Mouse (Mus musculus) CD4-positive, CD25-positive, alpha-beta regulatory T cell, adult 2 months (primary cell): Measurements from ENCODE around the gene Poc1b.
"Not testable (repeated sequence)": the region's sequence is repeated elsewhere in the genome, so short reads cannot be mapped to it uniquely, and the experiment has no call there.

Experiments
- DNase-seq: peaks from one replicate; pipeline ENCODE4 v3.0.0-alpha.2; 2012; ENCODE audit warnings: low read depth, low spot score

Poc1b gene

DNA sequence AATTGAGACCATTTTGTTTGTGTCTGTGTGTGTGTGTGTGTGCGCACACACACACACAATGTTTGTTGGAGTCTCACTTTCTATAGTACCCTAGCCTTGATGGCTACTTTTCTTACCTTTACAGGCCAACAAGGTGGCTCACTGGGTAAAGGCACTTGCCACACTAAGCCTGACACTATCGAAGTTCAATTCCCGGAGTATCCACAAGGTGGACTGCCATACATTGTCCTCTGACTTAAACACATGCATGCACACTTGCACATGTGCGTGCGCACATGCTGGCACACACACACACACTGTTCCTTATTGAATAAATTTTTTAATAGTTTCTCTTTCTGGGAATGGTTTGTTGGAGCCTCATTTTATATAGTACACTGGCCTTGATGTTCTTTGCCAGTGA, 50.0 kb downstream of the Poc1b start:
- peak; percentile 45 for DNase-seq

DNA sequence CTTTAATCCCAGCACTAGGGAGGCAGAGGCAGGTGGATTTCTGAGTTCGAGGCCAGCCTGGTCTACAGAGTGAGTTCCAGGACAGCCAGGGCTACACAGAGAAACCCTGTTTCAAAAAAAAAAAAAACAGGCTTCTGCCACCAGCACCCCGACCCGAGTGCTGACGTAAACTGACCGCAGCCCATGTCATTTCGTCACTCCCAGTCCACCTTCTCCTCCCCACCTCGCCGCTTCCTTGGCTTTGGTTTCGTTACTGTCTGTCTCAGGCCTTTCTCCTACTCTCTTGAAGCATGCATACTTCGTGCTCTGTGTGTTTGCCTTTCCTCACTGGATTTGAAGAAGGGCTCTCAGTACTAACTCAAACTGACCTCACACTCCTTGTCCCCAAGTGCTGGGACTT, 50.9 kb downstream of the Poc1b start:
- DNase-seq: not testable (repeated sequence)

DNA sequence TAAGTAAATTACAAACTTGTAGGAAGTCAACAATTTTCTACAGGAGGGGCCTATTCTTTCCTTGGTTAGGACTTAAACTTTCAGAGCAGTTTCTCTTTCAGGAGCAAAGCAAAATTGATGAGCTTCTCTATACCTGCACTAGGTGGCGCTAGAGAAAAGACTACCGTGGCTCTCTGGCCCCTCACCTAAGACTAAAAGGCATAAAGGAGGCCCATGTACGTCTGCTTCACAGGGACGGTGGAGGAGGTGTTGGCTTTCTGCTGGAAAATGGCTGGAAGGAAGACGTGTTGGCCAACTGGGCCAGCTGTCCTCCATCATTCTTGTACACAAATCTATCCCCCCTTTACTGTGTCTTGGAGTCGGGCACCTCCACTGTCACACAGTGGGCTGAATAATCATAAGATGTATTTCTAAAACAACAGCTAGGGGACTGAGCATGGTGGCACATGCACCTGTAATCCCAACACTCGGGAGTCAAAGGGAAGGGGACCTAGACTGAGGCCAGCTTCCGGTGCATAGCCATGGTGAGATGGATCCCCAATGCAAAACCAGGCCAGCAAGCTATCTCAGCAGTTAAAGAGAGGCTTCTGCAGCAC, 55.2 kb downstream of the Poc1b start:
- peak; percentile 78 for DNase-seq

DNA sequence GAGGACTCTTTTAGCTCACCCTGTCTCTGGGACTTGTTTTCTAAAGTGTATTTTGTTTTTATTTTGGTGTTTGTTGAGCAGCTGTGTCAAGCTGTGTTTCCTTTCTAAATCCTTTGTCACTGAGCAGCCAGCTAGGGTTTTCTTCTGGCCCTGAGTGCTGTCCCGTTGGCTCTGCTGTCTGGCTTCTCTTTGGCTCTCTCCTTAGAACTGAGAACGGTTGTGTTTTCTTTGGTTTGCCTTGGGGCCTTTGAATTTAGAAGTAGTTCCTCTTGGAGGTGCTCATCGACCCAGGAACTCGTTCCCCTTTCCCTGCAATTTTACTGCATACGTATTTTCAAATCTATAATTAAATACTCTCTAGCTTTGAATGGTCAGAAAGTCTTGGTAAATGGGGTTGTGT, 56.2 kb downstream of the Poc1b start:
- DNase-seq: no peak

DNA sequence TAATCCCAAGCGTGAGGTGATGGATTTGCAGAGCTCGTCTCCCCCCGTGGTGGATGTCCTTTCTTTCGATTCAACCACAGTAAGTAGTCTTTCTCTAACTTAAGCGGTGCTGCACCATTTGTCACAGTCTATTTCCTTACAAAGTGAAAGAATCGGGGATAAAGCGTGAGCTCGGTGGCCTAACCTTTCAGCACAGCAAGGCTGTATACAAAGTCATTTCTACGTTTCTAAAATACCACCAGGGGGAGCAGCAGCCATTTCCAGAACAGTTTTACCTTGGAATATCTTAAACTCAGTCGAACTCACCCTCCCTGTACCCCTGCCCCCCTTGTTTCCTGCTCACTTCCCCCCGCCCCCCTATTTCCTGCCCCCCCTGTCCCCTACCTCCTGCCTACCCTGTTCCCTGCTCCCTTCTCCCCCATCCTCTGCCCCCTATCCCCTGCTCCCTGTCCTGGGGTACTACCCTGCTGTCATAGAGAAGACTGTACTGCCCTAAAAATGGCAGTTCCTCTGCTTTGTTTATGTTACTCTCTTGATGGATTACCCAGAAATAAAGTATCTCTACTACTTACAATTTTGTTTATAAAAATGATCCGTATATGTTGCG, 58.1 kb downstream of the Poc1b start:
- peak; percentile 81 for DNase-seq

DNA sequence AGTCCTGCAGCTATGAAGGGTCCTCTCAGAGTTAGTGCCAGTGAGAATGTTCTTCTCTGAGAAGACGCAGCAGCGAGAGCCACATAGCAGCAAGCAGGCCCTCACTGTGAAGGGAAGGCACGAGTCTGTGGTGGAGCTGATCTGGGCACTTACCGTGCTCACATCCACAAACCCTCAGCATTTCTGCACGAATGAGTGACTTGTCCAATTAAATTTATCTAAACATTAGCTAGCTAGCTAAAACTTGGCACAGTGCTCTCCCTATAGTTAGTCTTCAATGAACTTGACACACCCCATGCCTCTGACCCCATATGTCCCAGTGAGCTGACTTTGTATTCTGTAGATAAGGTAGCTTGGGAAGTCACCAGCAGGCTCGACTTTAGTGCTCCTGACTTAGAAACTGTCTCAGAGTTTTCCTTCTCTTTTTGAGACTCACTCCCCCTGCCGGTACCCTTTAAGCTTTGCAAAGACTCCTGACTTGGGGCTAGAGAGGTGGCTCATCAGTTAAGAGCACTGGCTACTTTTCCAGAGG, 59.0 kb downstream of the Poc1b start:
- DNase-seq: peak; percentile 50

DNA sequence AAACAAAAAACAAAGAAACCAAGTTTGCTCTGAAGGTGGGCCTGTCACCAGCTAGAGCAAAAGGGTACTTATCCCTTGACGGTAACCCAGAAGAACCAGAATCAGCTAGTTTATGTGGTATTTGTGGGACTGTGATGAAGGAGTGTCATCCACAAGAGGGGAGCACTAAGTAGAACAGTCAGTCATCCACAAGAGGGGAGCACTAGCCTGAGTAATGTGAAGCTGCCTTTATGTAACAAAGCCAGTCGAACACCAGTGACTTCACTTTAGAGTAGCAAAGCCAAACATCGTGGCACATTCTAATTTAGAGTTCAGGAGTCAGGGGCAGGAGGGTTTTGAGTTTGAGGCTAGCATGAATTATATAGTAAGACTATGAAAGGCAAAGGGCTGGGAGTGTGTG, 59.6 kb downstream of the Poc1b start:
- DNase-seq: peak; percentile 42

DNA sequence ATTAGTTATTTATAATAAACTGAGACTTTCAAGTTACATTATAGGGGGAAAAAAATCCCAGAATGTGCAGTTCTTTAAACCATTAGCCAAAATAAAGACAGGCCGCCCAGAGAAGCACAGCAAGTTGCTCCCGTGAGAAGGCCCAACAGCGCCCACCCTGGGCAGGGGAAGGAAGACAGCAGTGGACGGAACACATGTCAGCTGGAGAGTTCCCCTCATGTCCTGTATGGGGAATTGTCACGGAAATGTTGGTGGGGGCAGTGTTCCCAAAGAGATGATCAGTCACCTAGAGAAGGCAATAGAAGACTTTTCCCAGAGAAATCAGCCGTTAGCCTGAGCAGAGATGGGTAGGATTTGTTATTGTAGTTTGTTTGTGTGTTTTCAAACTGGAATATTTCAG, 61.6 kb downstream of the Poc1b start:
- DNase-seq: no peak

DNA sequence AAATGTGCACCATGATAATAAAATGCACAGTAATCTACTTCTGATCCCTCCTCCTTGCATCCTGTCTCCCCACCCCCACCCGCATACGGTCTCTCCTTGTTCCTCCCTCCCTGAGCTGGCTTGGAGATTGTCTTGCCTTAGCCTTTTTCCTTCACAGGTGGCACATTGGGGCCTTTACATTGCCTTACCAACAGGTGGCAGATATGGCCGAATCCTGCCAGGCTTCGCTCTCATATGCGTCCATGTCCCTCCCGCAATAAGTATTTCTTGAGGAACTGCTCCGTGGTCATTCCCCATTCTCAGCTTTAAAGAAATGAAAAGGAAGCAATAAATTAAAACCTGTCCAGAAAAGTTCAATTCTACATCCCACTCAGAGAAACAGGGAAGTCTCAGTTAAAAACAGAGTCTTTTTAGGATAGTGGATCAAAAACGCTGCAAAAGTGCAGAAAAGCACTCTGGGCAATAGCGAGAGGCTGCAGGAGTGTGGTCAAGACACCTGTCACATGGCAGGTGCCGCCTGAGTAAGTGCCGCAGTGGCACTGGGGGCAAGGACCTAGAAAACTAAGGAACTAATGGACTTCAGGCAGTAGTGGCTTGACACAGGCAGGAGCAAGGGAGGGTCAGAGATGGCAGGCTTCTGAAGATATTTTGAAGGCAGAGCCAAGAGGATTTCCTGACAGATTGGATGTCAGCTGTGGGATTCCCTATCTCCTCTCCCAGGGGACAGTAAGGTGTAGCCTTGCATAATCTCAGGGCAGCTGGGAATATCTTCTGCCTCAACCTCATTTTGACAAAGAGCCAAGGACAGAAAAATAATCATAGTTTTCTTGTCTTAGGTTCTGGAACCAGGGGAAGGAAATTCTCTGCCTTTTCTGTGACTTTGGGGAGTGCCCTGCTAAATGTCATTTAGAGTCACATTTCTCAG, 62.3 kb downstream of the Poc1b start:
- peak; percentile 71 for DNase-seq

DNA sequence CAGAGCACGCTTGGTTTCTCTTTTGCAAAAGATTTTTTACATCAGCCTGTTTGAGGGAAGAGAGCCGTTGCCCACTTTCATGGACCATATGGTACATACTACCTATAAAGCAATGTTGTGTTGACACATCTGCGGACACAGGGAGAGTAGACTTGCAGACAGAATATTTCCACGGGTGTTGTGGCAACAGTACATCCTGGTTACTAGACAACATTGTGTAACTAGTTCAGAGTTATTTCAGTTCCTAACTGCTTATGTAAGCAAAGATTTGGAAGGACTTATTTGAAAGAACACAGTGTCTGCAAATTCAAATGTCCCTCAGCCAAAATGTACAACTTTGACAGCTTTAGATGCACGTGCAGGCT, 62.9 kb downstream of the Poc1b start:
- peak; percentile 75 for DNase-seq

DNA sequence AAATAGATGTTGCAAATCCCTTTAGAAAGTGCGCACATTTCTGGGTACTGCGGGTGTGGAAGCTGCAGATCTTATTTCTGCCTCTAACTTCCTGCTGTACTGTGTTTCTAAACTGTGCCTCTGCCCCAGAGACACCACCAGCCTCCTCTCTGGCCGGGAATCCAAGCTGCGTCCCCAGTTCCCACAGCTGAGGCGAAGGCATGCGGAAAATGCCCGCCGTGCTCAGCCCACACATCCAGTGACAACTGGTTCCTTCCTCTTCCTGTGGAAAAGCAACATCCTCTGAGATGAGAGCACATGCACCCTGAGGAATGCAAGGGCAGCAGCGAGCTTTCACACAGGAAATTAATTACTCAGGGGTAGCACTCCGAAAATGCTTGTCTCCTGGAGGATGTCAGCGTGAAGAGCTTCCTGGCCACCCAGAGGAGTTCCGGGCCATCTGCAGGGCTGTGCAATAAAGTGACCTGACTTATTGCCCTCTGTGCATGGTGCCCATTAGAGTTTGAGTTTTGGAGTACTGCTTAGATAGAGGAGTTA, 65.2 kb downstream of the Poc1b start:
- peak; percentile 52 for DNase-seq

DNA sequence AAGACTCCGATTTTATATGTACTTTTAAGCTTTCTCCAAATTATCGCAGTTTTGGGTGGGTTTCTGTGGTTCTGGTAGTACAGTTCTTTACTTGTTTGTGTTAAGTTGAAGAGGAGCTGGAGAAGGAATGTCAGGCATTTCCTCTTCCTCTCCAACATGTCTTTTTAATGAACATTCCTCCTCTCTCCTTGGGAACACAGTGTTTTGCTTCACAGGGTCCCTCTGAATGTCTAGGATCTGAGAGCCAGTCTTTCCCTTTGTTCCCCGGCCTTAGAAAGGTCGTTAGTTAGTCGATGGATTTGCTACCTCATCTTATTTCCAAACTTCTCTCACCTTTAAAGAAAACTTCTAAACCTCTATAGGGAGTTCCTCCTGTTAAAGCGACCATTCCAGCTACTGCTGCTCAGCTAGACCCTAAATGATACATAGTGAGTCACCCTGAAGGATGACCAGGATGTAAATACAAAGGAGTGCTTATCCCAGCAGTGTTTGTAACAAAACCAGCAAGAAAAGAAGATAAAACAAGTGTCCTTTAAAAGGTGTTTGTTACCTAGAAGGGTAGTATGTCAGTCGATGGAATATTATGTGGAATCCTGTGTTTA, 66.2 kb downstream of the Poc1b start:
- no peak for DNase-seq

DNA sequence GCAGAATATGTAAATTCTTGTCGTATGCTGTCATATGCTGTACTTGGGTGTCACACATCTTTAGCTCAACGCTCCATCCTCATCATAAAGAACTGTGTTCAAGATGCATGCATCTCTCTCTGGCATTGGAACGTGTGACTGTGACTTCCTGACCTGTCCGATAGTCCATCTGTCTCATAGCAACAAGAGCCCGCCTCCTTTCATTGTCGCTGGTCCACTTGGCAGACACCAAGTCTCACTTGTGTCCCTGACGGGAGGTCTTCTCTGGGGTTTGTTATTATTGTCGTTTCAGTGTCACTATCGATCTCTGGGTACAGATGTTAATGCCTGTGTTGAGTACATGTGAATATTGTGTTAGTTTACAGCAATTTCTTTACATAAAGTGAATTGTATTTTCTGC, 70.1 kb downstream of the Poc1b start:
- DNase-seq: no peak

DNA sequence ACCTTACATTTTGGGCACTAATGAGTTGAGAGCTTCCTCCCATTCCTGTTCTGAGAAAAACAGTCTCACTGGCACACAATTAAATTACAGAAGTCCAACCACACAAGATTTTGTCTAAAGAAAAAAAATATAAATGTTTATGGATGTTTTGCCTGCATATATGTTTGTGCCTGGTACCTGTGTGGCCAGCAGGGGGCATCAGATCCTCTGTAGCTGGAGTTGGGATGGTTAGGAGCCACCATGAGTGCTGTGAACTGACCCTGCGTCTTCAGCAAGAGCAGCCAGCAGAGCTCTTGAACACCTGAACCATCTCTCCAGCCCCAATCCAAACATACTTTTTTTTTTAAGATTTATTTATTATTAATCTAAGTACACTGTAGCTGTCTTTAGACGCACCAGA, 71.3 kb downstream of the Poc1b start:
- peak; percentile 44 for DNase-seq

DNA sequence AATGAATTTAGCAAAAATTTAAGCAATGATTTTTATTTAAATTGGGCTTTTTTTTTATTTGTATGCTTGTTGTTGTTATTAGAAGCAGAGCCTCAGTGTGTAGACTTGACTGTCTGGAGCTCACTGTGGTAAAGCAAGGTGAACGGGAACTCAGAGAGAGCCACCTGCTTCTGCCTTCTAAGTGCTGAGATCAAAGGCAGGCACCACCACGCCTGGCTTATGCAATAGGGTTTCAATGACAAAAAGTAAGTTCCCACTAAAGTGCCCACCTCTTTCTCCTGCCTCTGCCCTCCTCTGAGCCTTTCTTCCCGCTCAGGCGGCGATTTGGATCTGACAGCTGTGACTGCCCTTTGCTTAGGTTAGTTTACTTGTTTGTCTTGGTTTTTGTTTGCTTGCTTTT, 72.3 kb downstream of the Poc1b start:
- no peak for DNase-seq

DNA sequence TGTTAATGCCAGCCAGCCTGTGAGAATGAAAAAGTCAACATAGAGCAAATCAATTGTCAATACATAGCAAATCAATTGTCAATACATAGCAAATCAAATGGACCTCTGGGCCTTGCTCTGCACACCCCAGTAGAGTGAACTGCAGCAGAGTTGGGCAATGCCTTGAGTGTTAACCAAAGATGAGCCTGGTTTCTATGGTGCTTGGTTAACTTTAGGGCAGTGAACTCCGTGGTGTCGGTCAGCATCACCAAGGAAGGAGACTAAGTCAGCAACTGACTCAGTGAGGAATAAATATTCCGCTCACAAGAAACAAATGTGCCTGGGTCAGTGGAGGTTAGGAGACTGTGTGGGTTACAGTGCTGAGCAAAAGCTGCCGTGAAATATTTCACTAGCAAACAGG, 72.7 kb downstream of the Poc1b start:
- DNase-seq: no peak

DNA sequence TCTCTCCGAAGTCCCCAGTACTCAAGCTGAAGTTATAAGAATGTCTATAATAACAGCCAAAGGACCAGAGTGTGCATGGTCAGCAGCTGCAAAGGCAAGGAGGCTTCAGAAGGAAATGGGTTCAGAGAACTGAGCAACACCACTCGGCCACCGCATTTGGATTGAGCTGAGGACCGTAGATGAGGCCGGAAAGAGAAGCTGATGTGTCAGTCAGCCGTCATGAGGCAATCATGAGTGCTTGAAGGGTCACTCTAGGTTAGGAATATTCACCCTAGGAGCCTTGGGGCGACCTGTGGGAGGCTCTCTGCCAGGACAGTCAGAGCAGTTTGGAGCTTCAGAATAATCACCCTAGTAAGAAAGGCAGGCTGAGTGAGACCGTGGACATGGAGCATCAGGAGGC, 74.7 kb downstream of the Poc1b start:
- DNase-seq: no peak

DNA sequence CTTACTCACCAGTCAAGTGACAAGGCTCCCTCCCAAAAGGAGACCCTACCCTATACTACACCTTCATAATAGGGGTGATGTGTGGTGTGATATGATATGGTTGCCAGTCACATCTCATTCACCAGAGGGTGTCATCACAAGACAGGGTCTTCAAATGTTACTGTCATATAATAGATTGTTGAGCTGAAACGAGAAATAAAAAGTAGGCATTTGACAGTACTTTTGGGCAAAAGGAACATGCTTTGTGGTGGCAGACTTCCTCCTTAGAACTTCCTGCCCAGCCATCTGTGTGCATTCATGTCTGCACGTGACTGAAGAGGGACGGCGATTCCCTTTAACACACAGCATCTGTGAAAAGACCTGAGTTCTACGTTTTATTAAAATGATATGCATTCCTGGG, 75.3 kb downstream of the Poc1b start:
- DNase-seq: peak; percentile 73

DNA sequence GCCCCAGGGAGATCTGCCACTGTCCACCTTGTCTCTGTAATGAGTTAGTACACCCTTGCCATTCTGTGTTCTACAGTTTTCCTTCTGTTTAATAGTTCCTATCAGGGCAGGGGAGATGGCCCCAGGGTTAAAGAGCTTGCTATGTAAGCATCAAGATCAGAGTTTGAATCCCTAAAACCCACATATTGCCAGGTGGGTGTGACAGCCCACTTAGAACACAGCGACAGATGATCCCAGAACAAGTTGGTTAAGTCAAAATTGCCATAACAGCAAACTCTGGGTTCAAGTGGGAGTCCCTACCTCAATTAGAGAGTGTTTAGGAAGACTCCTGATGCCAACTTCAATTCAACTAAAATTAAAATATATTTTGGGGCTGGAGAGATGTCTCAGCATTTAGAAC, 81.3 kb downstream of the Poc1b start:
- no peak for DNase-seq

DNA sequence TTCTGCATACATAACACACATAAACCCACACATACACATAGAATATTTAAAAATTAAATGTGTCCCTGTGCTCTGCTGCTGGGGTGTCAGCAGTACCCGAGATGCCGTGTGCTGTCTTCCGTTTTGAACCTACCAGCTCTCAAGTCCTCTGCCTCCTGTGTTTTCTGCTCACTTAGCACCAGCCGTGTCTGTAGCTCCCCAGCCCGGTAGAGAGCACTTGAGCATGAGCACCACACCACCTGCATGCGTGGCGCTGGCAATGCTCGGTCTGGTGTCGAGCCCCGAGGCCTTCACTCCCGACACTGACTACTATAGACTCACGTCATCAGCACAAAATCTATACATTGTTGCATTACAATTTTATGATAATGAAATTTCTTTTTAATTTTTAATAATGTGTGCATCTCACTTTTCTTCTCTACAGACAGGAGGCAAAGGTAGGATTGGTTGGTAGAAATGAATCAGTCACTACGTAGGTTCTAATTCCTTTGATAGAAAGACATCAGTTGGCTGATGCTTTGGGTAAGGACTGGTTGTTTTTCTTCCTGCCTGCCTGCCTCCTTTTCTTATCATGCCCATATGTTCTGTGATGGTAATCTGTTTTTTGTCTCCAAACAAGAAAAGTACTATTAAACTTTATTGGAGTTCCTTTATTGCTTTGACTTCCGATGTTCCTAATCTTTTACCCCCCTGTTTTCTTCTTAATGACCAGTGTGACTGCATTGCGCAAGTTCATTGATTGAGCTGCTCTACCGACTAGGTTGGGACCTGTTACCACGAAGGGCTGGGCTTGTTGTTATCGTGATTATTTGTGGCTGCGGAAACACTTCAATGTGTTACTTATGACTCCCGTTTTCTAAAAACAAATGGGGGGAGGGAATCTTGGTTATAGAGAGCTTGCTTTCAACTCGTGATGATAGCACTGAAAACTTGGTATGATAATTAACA, 82.1 kb downstream of the Poc1b start:
- no peak for DNase-seq

DNA sequence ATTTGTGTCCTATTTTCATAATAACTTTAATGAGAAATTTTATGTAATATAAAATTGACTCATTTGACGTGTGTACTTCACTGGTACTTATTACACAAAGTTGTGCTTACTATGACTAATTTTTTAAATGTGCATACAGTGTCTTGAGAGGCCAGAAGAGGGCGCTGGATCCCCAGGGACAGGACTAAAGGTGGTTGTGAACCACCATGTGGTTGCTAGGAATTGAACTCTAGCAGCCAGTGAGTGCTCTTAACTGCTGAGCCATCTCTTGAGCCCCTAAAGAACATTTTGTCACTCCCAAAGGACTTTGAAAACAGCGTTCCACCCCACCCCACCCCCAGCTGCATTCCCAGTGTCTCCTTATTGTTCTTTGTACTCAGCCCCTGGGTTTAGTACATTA, 84.0 kb downstream of the Poc1b start:
- peak; percentile 81 for DNase-seq
